Mouse (Mus musculus) lung, postnatal 0 days (tissue): Measurements from ENCODE around the gene Hs6st1.

Experiments
- CTCF ChIP-seq: IDR thresholded peaks from 2 replicates; pipeline ENCODE4 v1.5.1; 2016; ENCODE audit warnings: antibody characterized with exemption, mild to moderate bottlenecking
- EP300 ChIP-seq: IDR thresholded peaks from 2 replicates; pipeline ENCODE4 v1.6.1; 2016; ENCODE audit warnings: antibody characterized with exemption, mild to moderate bottlenecking, control low read depth

- TF ChIP-seq CTCF (no peak), EP300 (no peak)
Observed at GRCm38 (mm10) chr1:36082184-36082583, 14.0 kb downstream of the Hs6st1 start.
